Mouse (Mus musculus) frontal cortex, postnatal 36 days (tissue): Measurements from ENCODE around the gene Mecom.

Experiments used
- DNase-seq, 2 experiments: peaks; one replicate each; pipeline ENCODE4 v3.0.0; 2022; ENCODE audit warnings: low spot score in 2 of 2

Gene Mecom

DNA sequence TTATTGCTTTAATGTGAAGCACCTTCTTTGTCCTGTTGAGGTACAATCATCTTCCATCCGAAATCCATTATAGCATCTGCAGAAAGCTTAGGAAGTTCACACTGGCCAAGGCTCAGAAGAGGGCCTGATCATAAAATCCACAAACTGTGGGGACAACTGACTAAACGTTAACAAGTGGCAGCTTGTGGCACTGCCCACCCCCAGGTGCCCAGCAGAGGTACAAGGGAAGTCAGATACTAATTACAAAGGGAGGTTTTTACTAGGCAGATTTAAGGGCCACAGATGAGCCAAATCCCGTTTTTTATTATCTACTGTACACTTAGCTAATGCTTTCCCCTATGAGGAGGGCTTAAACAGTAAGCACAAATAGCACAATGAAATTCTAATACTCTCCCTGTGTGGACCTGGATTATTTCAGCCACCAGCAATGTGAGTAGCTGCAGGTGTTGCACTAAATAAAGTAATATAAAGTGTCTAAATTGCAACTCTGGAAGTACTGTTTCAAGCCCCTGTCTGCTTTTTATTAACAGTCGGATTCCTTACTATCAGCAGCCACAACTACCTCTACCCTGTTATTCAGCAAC is 443.2 kb downstream of the Mecom start:
- DNase-seq, result no peak

DNA sequence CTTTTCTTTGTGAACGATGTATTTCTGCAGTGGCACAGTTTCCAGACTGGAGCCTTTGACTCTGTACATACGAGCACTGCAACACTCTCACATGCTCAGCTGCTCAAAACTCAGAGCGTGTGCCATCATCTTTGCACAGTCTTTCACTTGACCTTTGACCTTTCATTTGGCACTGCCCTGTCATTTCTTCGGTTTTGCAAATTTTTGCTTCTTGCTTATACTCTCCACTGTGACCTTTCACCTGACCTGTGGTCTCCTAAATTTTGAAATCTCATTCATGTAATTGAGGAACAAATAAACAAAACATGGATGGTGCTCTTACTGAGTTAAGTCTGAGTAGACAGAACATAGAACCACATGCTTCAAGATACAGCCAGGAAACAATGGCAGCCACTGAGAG is 446.7 kb downstream of the Mecom start:
- DNase-seq, result no peak

DNA sequence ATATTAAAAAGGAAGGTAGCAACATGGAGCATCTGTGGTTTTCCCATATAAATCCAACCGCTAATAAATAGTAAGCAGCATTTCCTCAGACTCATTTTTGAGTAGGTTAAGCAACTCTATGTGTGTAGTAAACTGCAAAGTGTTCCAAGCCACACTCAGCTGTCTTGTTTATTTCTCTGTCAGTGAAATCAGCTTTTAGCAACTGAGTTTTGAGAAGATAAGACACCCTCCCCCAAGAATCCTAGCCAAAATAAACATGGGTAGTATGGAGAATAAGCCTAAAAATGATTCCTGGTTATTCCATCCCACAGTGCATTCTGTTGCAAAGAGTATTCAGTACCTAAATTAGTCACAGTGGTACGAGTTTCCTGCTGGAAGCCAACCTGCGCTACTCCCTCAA is 450.1 kb downstream of the Mecom start:
- DNase-seq, result no peak

DNA sequence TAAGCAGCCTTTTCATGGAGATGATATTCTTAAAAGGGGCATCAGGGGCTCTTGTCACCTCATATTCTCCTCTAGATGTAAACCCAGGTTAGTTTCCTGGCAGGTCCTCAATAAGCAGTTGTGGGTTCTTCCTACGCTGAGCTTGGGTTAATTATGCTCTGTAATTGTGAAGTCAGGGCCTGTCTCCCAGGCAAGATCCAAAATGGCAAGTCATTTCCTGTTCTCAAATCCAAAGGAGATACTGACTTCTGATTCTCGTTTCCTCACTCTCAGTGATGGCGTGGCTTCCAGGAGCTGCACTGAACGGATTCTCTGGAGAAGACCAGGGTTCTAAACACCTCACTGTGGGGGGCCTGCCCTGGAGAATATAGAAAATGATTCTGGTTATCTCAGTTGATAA is 450.7 kb downstream of the Mecom start:
- no peak for DNase-seq

DNA sequence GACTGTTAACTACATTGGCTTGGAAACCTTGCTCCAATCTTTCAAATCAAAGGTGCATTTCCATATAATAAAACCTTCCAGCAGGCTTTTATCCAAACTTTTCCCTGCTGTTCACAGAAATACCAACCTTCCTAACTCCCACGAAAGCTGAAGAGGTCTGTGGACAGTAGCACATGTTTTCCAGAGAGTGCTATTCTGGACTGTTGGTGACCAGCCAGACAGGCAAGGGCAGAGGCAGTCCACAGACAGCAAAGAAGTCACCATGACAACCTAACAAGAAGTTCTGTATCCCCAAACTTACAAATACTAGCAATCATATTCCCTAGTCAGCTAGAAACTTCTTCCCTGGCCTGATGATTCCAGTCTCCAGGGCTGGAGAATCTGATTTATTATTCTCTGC is 454.8 kb downstream of the Mecom start:
- no peak for DNase-seq

DNA sequence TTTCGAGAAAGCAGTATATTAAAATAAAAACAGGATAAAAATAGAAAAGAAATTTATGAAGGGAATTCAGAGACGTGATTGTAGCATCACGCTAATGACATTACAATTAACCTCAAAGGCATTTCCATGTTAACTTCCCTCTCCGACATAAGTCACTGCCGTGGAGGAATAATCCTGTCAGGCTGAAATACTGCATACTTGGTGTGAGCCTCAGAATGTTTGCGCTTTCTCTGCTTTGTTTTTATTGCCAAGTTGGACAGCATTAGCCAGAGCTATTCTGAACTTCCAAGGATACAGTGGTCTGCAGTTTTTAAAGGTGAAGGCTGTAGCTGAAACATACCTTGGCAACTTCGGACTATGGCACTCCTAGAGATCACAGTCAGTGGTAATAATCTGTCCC is 455.3 kb downstream of the Mecom start:
- DNase-seq, result no peak

DNA sequence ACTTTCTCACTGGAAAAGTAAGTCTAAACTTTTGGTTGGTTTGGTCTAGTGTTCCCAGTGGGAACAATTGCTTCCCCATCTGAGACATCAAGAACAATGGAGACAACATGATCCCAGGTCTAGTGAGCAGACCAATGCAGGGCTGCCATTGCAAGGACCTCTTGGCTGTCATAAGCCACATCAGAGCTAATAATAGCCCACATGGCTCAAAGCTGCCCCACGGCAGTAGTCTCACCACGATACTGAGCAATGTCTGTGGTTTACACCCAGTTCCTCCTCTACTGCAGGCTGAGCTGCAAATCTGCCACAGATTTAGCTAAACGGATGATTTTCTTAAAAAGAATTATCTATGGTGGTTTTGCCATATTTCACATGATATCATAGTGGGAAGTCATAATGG is 455.9 kb downstream of the Mecom start:
- no peak for DNase-seq

DNA sequence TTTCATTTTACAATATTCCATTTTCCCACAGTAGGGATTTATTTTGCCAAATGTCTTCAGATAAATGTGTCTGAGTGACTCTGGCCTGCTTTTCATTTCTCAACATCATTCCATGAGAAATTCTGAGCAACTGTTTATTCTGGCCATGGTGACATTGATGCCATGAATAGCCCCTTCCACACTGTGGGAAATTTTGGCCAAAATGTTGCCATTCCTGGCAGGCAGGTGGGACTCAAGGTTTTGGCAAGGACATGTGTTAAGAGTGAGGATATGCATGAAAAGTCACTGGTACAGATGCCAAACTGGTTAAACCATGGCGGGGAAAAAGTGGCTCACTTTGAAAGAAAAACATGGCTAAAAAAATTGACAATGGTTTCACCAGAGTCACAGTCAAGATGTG is 456.4 kb downstream of the Mecom start:
- no peak for DNase-seq

DNA sequence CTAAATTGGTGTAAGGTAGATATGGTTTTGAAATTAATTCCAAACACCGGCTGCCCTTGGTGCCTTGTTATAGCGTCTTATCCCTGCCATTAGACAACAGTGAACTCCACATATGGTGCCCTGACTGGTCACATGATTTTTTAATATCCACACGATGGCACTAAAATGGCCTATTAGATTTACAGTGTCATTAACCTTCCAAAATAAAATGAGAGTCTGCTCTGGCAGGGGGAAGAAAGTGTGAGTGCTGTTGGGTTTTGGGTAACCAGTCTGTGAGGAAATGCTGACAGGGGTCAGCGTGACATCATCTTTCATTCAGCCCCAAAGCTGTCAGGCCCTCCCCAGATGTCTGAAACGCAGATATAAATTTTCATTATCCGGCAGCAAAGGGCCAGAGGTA is 461.7 kb downstream of the Mecom start:
- no peak for DNase-seq

DNA sequence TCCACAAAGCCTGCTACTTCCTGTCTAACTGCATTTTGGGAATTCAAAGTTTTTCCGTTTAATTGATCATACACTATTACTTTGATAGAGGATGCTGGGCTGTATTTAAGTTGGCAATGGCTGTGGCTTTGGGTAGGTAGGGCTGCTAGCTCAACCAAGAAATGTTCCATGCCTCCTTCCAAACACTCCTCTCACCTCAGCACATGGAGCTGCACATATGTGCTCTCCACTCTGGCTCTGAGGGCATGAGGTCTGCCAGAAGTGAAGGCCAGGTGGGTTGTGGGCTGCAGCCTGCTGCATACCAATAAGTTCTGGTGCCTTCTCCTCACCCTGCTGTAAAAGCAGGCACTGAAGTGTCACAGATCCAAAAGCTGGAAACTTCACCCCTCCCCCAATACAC is 464.0 kb downstream of the Mecom start:
- no peak for DNase-seq

DNA sequence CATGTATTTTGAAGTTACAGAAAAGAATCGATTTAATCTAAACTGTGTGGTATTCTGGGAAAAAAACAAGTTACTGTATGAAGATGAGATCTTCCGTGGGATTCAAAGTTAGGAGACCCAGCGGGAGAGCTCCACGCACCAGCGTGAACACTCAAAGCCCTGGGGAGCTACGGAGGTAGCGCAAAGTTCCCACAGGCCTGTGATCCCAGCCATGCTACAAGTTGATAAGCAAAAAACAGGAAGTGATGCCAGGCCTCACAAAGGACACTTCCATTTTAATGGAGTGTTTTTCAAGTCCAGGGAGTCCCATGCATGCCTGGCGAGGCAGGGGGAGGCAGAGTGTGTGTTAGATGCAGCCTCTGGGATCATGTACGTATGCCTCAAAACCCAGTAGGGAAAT is 464.5 kb downstream of the Mecom start:
- DNase-seq, result no peak

DNA sequence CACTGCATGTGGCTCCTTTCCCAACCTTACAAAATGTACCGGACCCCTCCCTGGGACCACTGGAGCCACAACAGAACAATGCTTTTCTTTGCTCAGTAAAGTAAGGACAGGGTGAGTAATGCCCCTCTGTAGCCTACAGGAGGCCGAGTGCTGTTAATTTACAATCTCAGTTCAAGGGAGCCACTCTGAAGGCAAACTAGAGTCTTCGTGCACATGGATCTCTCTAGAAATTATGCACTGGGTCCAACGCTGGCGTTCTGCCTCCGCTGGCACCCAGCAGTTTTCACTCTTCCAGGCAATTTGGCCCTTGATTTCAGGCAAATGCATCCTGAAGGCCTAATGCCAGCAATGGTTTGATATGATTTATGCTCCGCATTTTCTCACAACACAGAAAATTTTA is 467.0 kb downstream of the Mecom start:
- DNase-seq, result no peak

DNA sequence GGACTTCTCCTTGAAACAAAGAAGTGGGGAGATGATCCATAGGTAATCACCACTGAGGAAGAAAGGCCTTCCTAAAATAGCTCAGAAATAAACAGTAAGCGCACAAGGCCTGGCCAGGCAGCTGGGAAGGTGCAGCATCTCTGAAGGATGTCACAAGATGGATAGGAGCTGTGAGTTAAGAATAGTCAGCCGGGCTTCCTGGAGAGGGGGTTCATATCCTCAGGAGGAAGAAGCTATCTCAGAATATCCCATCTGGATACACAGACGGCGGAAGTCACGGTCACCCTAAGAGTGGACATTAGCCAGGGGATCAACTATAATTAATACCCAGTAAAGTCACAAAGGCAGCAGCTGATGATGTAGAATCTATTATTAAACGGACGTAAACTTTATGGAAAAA is 471.3 kb downstream of the Mecom start:
- no peak for DNase-seq

DNA sequence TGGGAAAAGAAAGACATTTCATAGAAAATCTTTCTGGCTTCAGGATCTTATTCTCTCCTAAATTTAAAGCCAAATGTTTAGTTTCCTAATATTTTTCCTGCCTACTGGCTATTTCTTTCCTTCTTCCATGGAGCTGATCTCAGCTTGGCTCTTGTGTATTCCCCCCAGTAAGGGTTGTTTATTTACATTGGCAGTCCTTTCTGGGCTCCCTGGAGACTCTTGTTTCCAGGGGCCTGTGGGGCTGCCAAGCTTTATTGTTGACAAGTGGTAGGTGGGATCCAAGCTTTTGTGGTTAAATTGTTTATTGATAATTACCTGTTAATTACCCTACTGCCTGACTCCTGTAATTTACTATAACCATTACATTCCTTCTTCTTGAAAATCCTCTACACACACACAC is 476.5 kb downstream of the Mecom start:
- DNase-seq, result no peak

DNA sequence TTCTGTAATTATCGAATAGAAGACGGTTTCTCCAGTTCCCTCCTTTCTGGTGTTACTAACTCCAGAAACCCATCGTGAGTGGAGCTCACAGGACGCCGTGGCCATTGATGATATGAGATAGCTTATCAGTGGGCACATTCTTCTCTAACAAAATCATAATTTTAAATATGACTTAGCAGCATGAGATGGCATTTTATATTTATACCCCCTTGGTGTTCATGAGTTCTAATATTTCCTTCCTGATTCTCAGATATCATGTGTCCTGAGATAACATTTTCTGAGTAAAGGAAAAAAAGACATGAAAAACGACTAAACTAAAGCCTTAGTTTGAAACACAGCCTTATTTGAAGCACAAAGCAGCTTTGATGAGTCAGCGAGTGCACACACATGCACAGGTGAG is 481.3 kb downstream of the Mecom start:
- DNase-seq, result no peak

DNA sequence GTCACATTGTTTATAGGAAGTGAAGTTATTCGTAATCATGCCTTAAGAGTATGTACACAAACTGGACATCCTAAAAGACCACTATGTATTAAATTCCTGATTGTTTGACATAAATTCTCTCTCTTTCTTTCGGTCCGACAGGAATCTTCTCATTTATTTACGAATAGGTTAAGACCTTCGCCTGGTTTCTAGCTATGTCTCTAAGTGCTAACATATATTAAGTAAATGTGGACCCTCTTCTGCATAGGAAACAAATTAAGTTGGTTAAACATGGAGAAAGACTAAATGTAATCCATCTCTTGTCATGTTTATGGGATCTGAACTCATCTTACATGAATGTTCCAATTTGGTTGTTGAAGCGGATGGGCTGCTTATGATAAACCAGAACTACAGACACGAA is 487.8 kb downstream of the Mecom start:
- no peak for DNase-seq

DNA sequence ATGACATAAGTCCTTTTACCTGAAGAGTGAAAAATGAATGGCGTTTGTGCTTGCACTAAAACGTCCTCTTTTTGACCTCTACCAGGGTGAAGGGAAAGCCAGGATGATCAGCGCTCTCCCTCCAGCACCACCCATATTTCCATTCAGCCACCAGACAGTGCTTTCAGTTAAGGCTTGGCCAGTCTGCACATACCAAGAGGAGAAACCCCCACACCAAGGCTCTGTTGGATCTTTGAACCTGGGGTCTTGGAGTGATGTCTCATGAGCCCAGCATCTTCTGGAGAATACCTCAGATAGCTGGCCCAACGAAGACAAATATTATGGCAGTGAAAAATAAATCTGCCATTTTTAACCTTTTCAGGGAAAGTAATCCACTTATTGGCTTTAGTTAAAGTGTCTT is 488.2 kb downstream of the Mecom start:
- no peak for DNase-seq

DNA sequence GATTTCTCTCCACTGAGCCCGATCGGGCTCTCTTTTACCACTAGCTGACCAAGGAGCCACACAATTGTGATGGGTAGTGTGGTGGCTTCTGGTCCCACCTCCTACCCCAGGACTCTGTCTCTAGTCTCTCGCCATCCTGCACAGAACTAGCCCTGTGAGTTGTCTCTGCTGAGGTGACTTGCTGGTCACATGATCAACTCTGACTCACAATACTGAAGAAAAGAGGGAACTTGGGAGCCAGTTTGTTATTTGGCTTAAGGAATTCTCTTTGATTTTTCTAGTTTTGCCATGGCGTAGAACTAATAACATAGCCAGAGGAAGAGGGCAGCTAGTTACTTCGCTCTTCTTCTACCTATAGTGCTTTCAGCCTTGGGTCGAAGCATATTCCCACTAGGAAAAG is 496.5 kb downstream of the Mecom start:
- DNase-seq, result no peak

DNA sequence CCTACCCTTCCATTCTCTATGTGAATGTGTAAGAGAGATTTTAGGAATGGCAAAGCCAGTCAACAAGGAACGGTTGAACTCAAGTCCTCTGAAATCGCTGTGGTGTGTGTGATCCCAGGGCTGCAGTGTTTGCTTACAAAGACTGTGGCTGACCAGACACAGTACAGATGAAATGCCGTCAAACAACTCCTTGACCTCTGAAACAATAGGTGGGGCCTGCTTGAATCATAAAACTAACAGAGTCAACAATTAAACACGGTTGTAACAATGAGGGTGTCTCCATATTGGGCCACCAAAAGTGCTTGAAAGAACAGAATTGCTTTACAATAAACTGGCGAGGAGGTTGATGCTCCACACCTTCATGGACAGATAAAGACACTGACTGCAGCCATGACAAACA is 497.0 kb downstream of the Mecom start:
- no peak for DNase-seq

DNA sequence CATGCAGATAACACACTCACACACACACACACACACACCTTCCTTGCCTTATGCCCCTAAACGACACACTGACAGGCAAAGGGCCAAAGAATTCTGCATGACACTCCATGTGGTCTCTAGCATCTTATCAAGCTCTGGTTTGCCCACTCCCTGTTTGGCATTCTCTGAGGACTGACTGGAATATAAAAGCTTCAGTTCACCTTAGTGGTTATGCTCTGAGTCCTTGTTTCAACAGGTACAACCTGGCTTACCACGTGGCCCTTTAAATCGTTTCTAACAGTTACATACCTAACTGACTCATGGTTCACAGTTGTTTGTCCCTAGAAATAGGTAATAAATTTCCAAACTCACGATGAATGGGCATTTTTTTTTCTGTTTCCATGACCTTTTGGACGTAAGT is 499.0 kb downstream of the Mecom start:
- DNase-seq, result no peak

DNA sequence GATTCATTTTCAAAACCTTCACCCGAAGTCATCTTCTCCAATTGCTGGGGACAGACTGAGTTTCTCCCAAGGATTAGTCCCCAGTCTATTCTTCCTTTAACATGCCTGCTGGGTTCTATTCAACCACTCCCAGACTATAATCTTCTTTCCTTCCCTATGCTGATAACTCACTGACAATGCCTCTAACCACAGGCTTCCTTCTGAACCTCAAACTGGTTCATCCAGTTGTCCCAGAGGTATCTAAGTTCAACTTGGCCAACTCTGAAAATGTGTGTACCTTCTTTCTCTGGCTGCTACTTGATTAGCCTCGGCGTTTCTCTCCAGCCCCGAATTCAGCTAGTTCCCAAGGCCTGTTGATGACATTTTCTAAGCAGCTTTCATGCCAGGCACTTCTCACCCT is 499.7 kb downstream of the Mecom start:
- no peak for DNase-seq

DNA sequence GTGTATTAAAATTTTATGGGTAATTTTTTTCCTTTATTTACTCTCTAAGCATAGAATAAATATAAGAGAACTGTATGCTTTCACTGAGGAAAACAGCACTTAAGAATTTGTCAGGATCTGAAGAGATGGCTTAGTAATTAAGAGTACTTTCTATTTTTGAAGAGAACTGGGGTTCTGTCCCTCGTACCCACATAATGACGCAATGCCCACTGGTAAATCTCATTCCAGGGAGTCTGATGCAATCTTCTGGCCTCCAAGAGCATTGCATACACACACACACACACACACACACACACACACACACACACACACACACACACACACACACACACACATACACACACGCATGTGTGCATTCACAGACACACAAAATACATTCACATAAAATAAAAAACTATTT is 504.3 kb downstream of the Mecom start:
- no peak for DNase-seq

DNA sequence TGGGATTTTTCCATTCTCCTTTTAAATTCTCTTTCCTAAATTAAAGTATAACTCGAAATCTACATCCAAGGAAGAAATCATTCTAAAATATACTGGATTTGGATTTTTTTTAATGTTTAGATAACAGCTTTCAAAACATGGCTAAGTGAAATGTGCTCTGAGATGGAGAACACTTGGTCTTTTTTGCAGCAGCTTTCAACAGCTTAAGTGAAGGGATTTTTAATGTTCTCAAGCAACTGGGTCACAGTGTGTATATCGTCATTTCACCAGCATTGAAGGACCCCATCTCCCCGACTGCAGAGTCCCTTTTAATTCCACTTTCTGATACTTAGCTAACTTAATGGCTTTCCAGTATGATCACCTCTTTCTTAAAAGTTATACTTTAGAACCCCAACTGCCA is 509.3 kb downstream of the Mecom start:
- no peak for DNase-seq

DNA sequence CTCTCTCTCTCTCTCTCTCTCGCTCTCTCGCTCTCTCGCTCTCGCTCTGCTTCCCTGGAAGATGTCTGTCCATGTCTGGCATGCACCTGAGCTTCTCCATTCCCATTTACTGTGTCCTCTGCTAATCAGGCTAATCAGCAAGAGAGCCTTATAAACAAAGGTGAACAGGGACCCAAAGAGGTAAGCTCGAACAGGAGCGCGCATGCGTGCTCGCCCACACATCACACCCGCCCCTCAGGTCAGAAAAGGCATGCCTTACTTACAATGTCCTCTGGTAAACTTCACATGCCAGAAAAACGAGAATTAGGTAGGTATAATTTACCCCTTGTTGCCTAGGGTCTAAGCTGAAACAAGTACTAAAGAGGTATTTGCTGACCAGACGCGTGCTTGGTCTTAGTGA is 527.8 kb downstream of the Mecom start:
- no peak for DNase-seq

DNA sequence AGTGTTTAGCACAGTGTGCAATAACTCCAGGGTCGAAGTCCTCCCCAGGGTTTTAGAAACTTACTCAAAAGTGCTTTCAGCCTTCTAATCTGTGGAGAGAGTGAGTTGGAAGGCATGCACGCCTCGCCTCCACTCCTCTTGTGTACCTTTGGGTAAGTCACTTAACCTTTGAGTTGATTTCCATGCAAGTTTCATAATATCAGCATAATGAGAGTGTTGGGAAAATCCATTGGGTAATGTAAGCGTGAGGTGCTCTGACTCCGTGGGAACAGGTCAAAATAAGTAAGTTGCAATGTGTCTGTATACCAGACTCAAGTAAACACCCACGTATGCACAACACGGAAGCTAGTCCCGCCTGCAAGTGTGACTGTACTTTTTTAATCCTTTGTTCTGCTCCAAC is 528.4 kb downstream of the Mecom start:
- DNase-seq, result no peak
